Mouse (Mus musculus) layer of hippocampus, postnatal 36 days (tissue): ENCODE results near the gene Emc7. TPM values are rescaled to one million over a fixed set of nuclear protein-coding genes. Genes with fewer than 3 reads are reported as not detected.

Experiments
- total RNA-seq, 2 experiments: library from RNA; stranded (reverse); gene quantifications; 2 replicates each; pipeline ENCODE4 v1.2.3; 2021

The Emc7 gene
- total RNA-seq, 2 experiments from 2014 or later, result 44.5 to 45.3 TPM

Other genes with a start within 250 kb of the Emc7 start
- 10 to 100 TPM; 76.7 to 82.7 TPM for gene Lpcat4, start 215.5 kb upstream of the Emc7 start, total RNA-seq
- not detected for gene Nutm1, start 195.7 kb upstream of the Emc7 start, total RNA-seq
- 10 to 100 TPM; 52.2 to 54.7 TPM for gene Nop10, start 193.1 kb upstream of the Emc7 start, total RNA-seq
- 100 to 1,000 TPM; 107 to 114 TPM for gene Slc12a6, start 189.2 kb upstream of the Emc7 start, total RNA-seq
- gene Gm21985, start 188.7 kb upstream of the Emc7 start, total RNA-seq, result under 1 TPM; 0.73 to 0.80 TPM
- 100 to 1,000 TPM; 127 to 143 TPM for gene Emc4, start 87.0 kb upstream of the Emc7 start, total RNA-seq
- gene Katnbl1, start 75.8 kb upstream of the Emc7 start, total RNA-seq, result 10 to 100 TPM; 11.4 to 12.9 TPM
- gene Chrm5, start 25.8 kb downstream of the Emc7 start, total RNA-seq, result 1 to 10 TPM; 6.6 to 8.8 TPM
- 10 to 100 TPM in 1 of 2 experiments, 1 to 10 TPM in 1; 9.7 to 10.6 TPM for gene Aven, start 38.0 kb downstream of the Emc7 start, total RNA-seq